18 mouse cellular contexts compared by ENCODE assay signal in the genomic region with DNA sequence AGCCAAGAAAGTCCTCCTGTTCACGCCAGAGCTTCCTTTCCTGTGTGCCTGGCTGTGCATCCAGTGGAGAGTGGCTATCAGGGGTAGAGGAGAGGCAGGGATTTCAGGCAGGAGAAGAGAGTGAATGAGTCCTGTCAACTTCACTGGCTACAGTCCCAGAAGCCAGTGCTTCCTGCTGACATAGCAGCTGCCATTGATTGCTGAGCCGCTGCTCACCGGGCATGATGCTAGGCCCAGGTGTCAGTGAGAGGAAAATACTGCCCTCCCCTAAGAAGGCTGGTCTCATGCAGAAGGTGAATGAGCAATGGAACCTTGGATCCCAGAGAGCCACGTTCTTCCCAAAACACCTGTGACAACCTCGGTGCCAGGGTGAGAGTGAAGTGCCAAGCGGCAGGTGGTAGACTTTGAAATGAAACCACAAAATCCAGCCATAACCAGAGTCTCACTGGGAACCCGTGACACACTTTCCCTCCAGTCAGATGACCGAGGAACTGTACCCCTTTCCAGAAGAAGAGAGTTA. TPM values are rescaled to one million over a fixed set of nuclear protein-coding genes. Genes with fewer than 3 reads are reported as not detected.
DNase-seq lines count a peak whose midpoint lies in the region; ATAC-seq and TF ChIP-seq lines count a peak whose summit lies in the region.
"Had no signal": no experiment of that assay in that cellular context is flagged by ENCODE, and none has a peak within 500 bp of the region (broad histone marks: within the 10 kb centered on the region; RNA-seq: fewer than 3 reads in every experiment).

No protein-coding gene starts in this region.

- peaks cover 8% of the 10 kb centered on the region; the same call in 1 of the 2 replicates for H3K4me1 ChIP-seq in heart, embryonic 10.5 days
- peaks cover 13% of the 10 kb centered on the region; the same call in 1 of the 2 replicates for H3K4me1 ChIP-seq in embryonic fibroblast, embryonic 13.5 days (ENCODE audit: control insufficient read depth, insufficient read depth, low read length)
- no peaks in the 10 kb centered on the region for H3K4me1 ChIP-seq in kidney, adult 2 months (ENCODE audit: control insufficient read depth, insufficient read depth, low read length)
- H3K4me1 ChIP-seq: intestine, embryonic 15.5 days; neural tube, embryonic 13.5 days had no signal

- no peaks in the 10 kb centered on the region for H3K9me3 ChIP-seq in heart, embryonic 10.5 days
- H3K9me3 ChIP-seq: embryonic facial prominence, embryonic 15.5 days; intestine, embryonic 15.5 days; lung, embryonic 15.5 days; midbrain, embryonic 12.5 days; neural tube, embryonic 13.5 days had no signal

- H3K27me3 ChIP-seq in heart, embryonic 10.5 days (ENCODE audit: insufficient read depth, poor library complexity, severe bottlenecking), result no peaks in the 10 kb centered on the region
- H3K27me3 ChIP-seq in kidney, adult 2 months (replicated peaks; ENCODE audit: control insufficient read depth, insufficient read depth, low read length), result no peaks in the 10 kb centered on the region
- H3K27me3 ChIP-seq: CH12.LX; embryonic facial prominence, embryonic 15.5 days; intestine, embryonic 15.5 days; lung, embryonic 15.5 days; midbrain, embryonic 12.5 days; neural tube, embryonic 13.5 days had no signal

- peak; percentile 64 for DNase-seq in heart, adult 11 months
- no peak for DNase-seq in heart, embryonic 10.5 days (ENCODE audit: low spot score)
- DNase-seq in brain, adult 2 months (ENCODE audit: low read depth, low spot score), result peak; percentile 57
- peak; percentile 36 for DNase-seq in cerebellum, adult 8-10 months
- no peak for DNase-seq in kidney, adult 2 months
- DNase-seq: adrenal gland, postnatal 36 days; gastrocnemius, postnatal 36 days; heart, postnatal 10 days; layer of hippocampus, adult 9-11 months had no signal

- H3K36me3 ChIP-seq in heart, embryonic 10.5 days, result no peaks in the 10 kb centered on the region
- no peaks in the 10 kb centered on the region for H3K36me3 ChIP-seq in kidney, adult 2 months (ENCODE audit: control insufficient read depth, insufficient read depth, low read length)
- H3K36me3 ChIP-seq: embryonic facial prominence, embryonic 15.5 days; intestine, embryonic 15.5 days; lung, embryonic 15.5 days; midbrain, embryonic 12.5 days; neural tube, embryonic 13.5 days had no signal

- no peak for TF ChIP-seq CTCF in embryonic fibroblast, embryonic 13.5 days (IDR thresholded peaks at IDR 0.05; ENCODE audit: borderline replicate concordance, insufficient read depth, low read length)
- TF ChIP-seq CTCF in kidney, adult 2 months (conservative IDR thresholded peaks at IDR 0.05; ENCODE audit: insufficient read depth, insufficient read length, low read depth, low read length), result no peak

- no peak for TF ChIP-seq POLR2A in embryonic fibroblast, embryonic 13.5 days (IDR thresholded peaks at IDR 0.05; ENCODE audit: low read depth, low read length)
- TF ChIP-seq POLR2A in kidney, adult 2 months (IDR thresholded peaks at IDR 0.05; ENCODE audit: low read depth, low read length), result no peak

- 81% methylated on average over 8 of the region's 8 CpGs for WGBS in heart, embryonic 10.5 days
- 81% methylated on average over 8 of the region's 8 CpGs for WGBS in kidney, adult 2 months

- no peak for ATAC-seq in erythroid progenitor cell, adult 5-6 weeks (replicated peaks; ENCODE audit: low FRiP score, poor library complexity, severe bottlenecking)
- ATAC-seq: intestine, embryonic 15.5 days had no signal

- no peak overlapping the region for H3K27ac ChIP-seq in heart, embryonic 10.5 days
- H3K27ac ChIP-seq in embryonic fibroblast, embryonic 13.5 days (ENCODE audit: insufficient read depth, low read length), result peak overlapping the region; percentile 78
- H3K27ac ChIP-seq in kidney, adult 2 months (ENCODE audit: insufficient read depth, low read depth, low read length), result no peak overlapping the region
- H3K27ac ChIP-seq: intestine, embryonic 15.5 days; liver, embryonic 14.5 days; lung, embryonic 15.5 days; midbrain, embryonic 12.5 days; neural tube, embryonic 13.5 days had no signal

- no peak overlapping the region for H3K4me3 ChIP-seq in heart, embryonic 10.5 days
- no peak overlapping the region for H3K4me3 ChIP-seq in embryonic fibroblast, embryonic 13.5 days (ENCODE audit: insufficient read depth, low read length)
- H3K4me3 ChIP-seq in kidney, adult 2 months (ENCODE audit: insufficient read depth, low read depth, low read length), result no peak overlapping the region
- H3K4me3 ChIP-seq: embryonic facial prominence, embryonic 15.5 days; intestine, embryonic 15.5 days; lung, embryonic 15.5 days; midbrain, embryonic 12.5 days; neural tube, embryonic 13.5 days had no signal

RNA-seq across cellular contexts. Expression of a gene that starts 46.4 kb away (rescaled TPM):
- 9.7 and 11.2 TPM in 2 replicates for polyA plus RNA-seq in heart, embryonic 10.5 days (2016; fragmentation: Nextera tagmentation; extraction: Ambion mirVana)
- polyA plus RNA-seq in embryonic fibroblast, embryonic 13.5 days (2011; ENCODE audit: insufficient read length, low read depth, missing spikeins), result 105 and 138 TPM in 2 replicates
- total RNA-seq in erythroid progenitor cell, adult 5-6 weeks (2015; ENCODE audit: low replicate concordance), result 47.4 and 47.6 TPM in 2 replicates
- 34.8 and 37.5 TPM in 2 replicates for total RNA-seq in erythroid progenitor cell, adult 5-6 weeks (2017; ENCODE audit: low replicate concordance)
- 15.7 and 18.9 TPM in 2 replicates for polyA plus RNA-seq in kidney, adult 2 months (2012; rRNA removed)

Comparison
In these comparisons a context has a peak if more than half of its experiments do, and no peak if none do; other contexts are left out.
1. DNase-seq: peak in heart, adult 11 months (single experiment), brain, adult 2 months (single experiment) and cerebellum, adult 8-10 months (single experiment); none in heart, embryonic 10.5 days (single experiment) and kidney, adult 2 months (single experiment).